Mouse (Mus musculus) CH12.LX (cell line): Measurements from ENCODE around the gene Vsig10. TPM values are rescaled to one million over a fixed set of nuclear protein-coding genes. Genes with fewer than 3 reads are reported as not detected.

Experiments used
- DNase-seq: peaks from one replicate; pipeline ENCODE4 v3.0.0-alpha.2; 2013; ENCODE audit errors: extremely low read depth
- H3K27ac ChIP-seq: 2 replicates; pipeline ENCODE4 v1.5.1; 2012; ENCODE audit warnings: low read depth, mild to moderate bottlenecking, control low read depth, moderate library complexity; ENCODE audit not compliant: insufficient read depth
- H3K27me3 ChIP-seq: replicated peaks from 2 replicates; pipeline ENCODE3; 2012; ENCODE audit warnings: inconsistent platforms
- H3K36me3 ChIP-seq, 2 experiments: replicated peaks in 1 of 2; 2 replicates each; pipeline versions ENCODE3 to v1.6.1; 2012; ENCODE audit warnings: inconsistent platforms in 1 of 2, low read length in 1 of 2, mild to moderate bottlenecking in 1 of 2, mixed read lengths in 1 of 2, moderate library complexity in 1 of 2; ENCODE audit not compliant: control insufficient read depth in 1 of 2, insufficient read depth in 1 of 2
- H3K4me1 ChIP-seq, 2 experiments: 2 replicates each; pipeline ENCODE4 v1.6.1; 2012; ENCODE audit warnings: inconsistent platforms in 1 of 2, moderate library complexity in 1 of 2; ENCODE audit not compliant: insufficient read depth in 2 of 2, control insufficient read depth in 1 of 2
- H3K4me2 ChIP-seq: 2 replicates; pipeline ENCODE4 v1.6.1; 2012; ENCODE audit warnings: low read depth, mild to moderate bottlenecking, control low read depth; ENCODE audit not compliant: poor library complexity, insufficient read depth, severe bottlenecking
- H3K4me3 ChIP-seq, 3 experiments: fragments of 150-350 bp in 1 of 3; sonication (generic) in 1 of 3; replicated peaks in 1 of 3; 2 replicates each; pipeline versions ENCODE3 to v1.5.1; 2011 to 2012; ENCODE audit warnings: low read depth in 2 of 3, low read length in 2 of 3, mild to moderate bottlenecking in 2 of 3, moderate library complexity in 2 of 3, control low read depth in 1 of 3, improper control_type of control experiment in 1 of 3, inconsistent platforms in 1 of 3, mixed read lengths in 1 of 3; ENCODE audit not compliant: poor library complexity in 1 of 3
- H3K79me2 ChIP-seq: replicated peaks from 2 replicates; pipeline ENCODE4 v1.6.1; 2012; ENCODE audit warnings: mild to moderate bottlenecking, moderate library complexity; ENCODE audit not compliant: control insufficient read depth, poor library complexity, insufficient read depth, severe bottlenecking; ENCODE audit errors: extremely low read depth
- H3K9ac ChIP-seq: 2 replicates; pipeline ENCODE4 v1.6.1; 2012; ENCODE audit warnings: low read depth, mild to moderate bottlenecking, control low read depth, moderate library complexity; ENCODE audit not compliant: insufficient read depth
- H3K9me3 ChIP-seq: replicated peaks from 2 replicates; pipeline ENCODE3; 2012; ENCODE audit warnings: low read length, inconsistent platforms, mixed read lengths
- BHLHE40 ChIP-seq: IDR thresholded peaks from 2 replicates; pipeline ENCODE4 v1.6.1; 2011; ENCODE audit warnings: mild to moderate bottlenecking, low read depth, low read length, improper control_type of control experiment
- CTCF ChIP-seq, 2 experiments: IDR thresholded peaks in 1 of 2; conservative IDR thresholded peaks in 1 of 2; 2 replicates each; pipeline ENCODE4 v1.5.1; 2011 to 2012; ENCODE audit warnings: low read depth in 2 of 2, low read length in 2 of 2, improper control_type of control experiment in 1 of 2, inconsistent platforms in 1 of 2, mild to moderate bottlenecking in 1 of 2, moderate library complexity in 1 of 2
- E2F4 ChIP-seq: IDR thresholded peaks from 2 replicates; pipeline ENCODE4 v1.6.1; 2011; ENCODE audit warnings: low read depth, low read length, improper control_type of control experiment; ENCODE audit not compliant: insufficient replicate concordance
- EP300 ChIP-seq: IDR thresholded peaks from 2 replicates; pipeline ENCODE4 v1.6.1; 2011; ENCODE audit warnings: low read length, improper control_type of control experiment
- GABPA ChIP-seq: IDR thresholded peaks from 2 replicates; pipeline ENCODE4 v1.6.1; 2012; ENCODE audit warnings: low read depth, low read length, improper control_type of control experiment, inconsistent platforms; ENCODE audit not compliant: insufficient replicate concordance
- HCFC1 ChIP-seq: IDR thresholded peaks from 2 replicates; pipeline ENCODE4 v1.6.1; 2012; ENCODE audit warnings: low read depth, mild to moderate bottlenecking, inconsistent platforms, low read length, improper control_type of control experiment
- IRF4 ChIP-seq: IDR thresholded peaks from 2 replicates; pipeline ENCODE4 v1.6.1; 2014; ENCODE audit warnings: low read depth, mild to moderate bottlenecking, inconsistent platforms, low read length, improper control_type of control experiment
- MAFK ChIP-seq: IDR thresholded peaks from 2 replicates; pipeline ENCODE4 v1.6.1; 2011; ENCODE audit warnings: low read length, improper control_type of control experiment; ENCODE audit not compliant: insufficient replicate concordance
- MYC ChIP-seq: IDR thresholded peaks from 2 replicates; pipeline ENCODE4 v1.6.1; 2011; ENCODE audit warnings: low read depth, mild to moderate bottlenecking, improper control_type of control experiment, low read length
- NELFE ChIP-seq: IDR thresholded peaks from 2 replicates; pipeline ENCODE4 v1.6.1; 2011; ENCODE audit warnings: low read depth, low read length, improper control_type of control experiment
- RAD21 ChIP-seq: IDR thresholded peaks from 2 replicates; pipeline ENCODE4 v1.6.1; 2011; ENCODE audit warnings: low read depth, mild to moderate bottlenecking, low read length, improper control_type of control experiment, moderate library complexity
- SMC3 ChIP-seq: IDR thresholded peaks from 2 replicates; pipeline ENCODE4 v1.6.1; 2011; ENCODE audit warnings: low read depth, low read length, improper control_type of control experiment
- TCF12 ChIP-seq: IDR thresholded peaks from 2 replicates; pipeline ENCODE4 v1.6.1; 2014; ENCODE audit warnings: low read depth, mild to moderate bottlenecking, inconsistent platforms, low read length, improper control_type of control experiment
- UBTF ChIP-seq: IDR thresholded peaks from 2 replicates; pipeline ENCODE4 v1.6.1; 2012; ENCODE audit warnings: low read depth, mild to moderate bottlenecking, inconsistent platforms, low read length, improper control_type of control experiment, moderate library complexity
- USF1 ChIP-seq: IDR thresholded peaks from 2 replicates; pipeline ENCODE4 v1.6.1; 2014; ENCODE audit warnings: low read depth, mild to moderate bottlenecking, inconsistent platforms, low read length, improper control_type of control experiment
- ZC3H11A ChIP-seq: IDR thresholded peaks from 2 replicates; pipeline ENCODE4 v1.6.1; 2012; ENCODE audit warnings: low read depth, mild to moderate bottlenecking, inconsistent platforms, low read length, improper control_type of control experiment
- ZNF384 ChIP-seq: IDR thresholded peaks from 2 replicates; pipeline ENCODE4 v1.6.1; 2012; ENCODE audit warnings: low read depth, low read length, improper control_type of control experiment, inconsistent platforms
- dilution Hi-C: fragments of 300-500 bp; cut with MboI; formaldehyde crosslinking; loops from 2 replicates; pipeline ENCODE4 v1.14.3; 2020; ENCODE audit warnings: low sequenced_read_pairs; ENCODE audit not compliant: extremely low pct_unique_long_range_greater_than_20kb, extremely low pct_ligation_motif_present
- in situ Hi-C: fragments of 300-500 bp; cut with MboI; formaldehyde crosslinking; loops from 3 replicates; pipeline ENCODE4 v1.14.3; 2019; ENCODE audit warnings: low sequenced_read_pairs, low pct_ligation_motif_present, low pct_unique_long_range_greater_than_20kb, mixed read lengths
- polyA plus RNA-seq: library from polyadenylated mRNA; unstranded; fragments of >175 nt; gene quantifications from 2 replicates; pipeline ENCODE4 v1.2.1, GENCODE M21; 2012; ENCODE audit warnings: low read depth; ENCODE audit not compliant: insufficient read length
- total RNA-seq, 2 experiments: library from RNA; depleted of rRNA; stranded (reverse); fragments of 300-350 nt in 1 of 2; fragments of >200 nt in 1 of 2; gene quantifications; 2 replicates each; pipeline ENCODE4 v1.2.3; 2012 to 2014

Vsig10 gene
- total and polyA plus RNA-seq, 3 experiments, result 2.1 to 4.7 (median 3.9) TPM

DNA sequence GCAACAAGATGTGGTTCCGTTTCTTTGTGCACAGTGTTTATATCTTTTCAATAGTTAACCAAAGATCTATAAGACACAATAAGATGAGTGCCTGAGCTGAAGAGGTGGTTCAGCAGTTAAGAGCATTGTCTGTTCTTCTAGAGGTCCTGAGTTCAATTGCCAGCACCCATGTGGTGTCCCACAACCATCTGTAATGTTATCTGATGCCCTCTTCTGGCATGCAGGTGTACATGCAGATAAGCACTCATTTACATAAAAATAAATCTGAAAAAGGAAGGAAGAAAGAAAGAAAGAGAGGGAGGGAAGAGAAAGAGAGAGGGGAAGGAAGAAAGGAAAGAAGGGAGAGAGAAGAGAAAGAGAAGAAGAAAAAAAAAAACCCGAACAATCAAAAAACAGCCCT is 12.1 kb upstream of the Vsig10 start:
- Histone ChIP-seq H3K9me3 (peaks cover 6% of the 10 kb centered on the region), H3K27me3 (no peaks in the 10 kb centered on the region), H3K9ac (no peak overlapping the region), H3K79me2 (no peaks in the 10 kb centered on the region), H3K4me2 (no peak overlapping the region), H3K4me3 (no peak overlapping the region)
- no peak for DNase-seq
- TF ChIP-seq UBTF (no peak), SMC3 (no peak), E2F4 (no peak), CTCF (conservative IDR thresholded peaks at IDR 0.05 in 1 of 2, IDR thresholded peaks at IDR 0.05 in 1 of 2; ENCODE audit: low read depth in 2 of 2, low read length in 2 of 2) (peak in 1 of 2 experiments; percentile 21; a peak in 1 of 4 replicates), MAFK (no peak), MYC (no peak), GABPA (no peak)
- TF ChIP-seq, all 38 proteins: peak for 1
- in situ Hi-C loops (loop anchor here (5.0 kb wide), 1 partner anchor 185 kb away; no protein-coding TSS in a partner anchor), dilution Hi-C loops (no loop called here)
- Histone ChIP-seq H3K36me3 (no peaks in the 10 kb centered on the region), H3K4me1 (no peaks in the 10 kb centered on the region), H3K27ac (no peak overlapping the region)

DNA sequence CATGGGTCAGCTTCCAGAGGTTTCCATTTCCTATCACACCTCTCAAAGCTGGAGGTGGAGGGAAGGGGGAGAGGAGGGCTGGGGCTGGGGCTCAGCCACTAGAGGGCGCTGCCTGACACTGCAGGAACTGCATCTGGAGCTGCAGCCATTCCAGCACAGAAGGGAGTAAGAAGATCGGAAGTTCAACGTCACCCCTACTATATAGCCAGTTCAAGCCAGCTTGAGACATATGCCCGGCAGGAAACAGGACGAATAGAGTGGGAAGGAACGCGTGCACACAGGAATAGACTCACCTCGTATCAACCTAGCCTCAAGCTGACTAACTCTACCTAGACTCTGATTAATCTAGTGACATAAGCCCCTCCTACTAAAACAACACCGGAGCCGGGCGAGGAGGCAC is 11.2 kb upstream of the Vsig10 start:
- in situ Hi-C loops (loop anchor here (5.0 kb wide), 1 partner anchor 185 kb away; no protein-coding TSS in a partner anchor), dilution Hi-C loops (no loop called here)
- no peaks in the 10 kb centered on the region for H3K36me3 ChIP-seq
- no peaks in the 10 kb centered on the region for H3K79me2 ChIP-seq
- H3K27me3 ChIP-seq, result no peaks in the 10 kb centered on the region
- peaks cover 6% of the 10 kb centered on the region for H3K9me3 ChIP-seq
- no peak overlapping the region for H3K4me2 ChIP-seq
- peak; percentile 59 for DNase-seq
- H3K9ac ChIP-seq, result no peak overlapping the region
- TF ChIP-seq HCFC1 (no peak), ZNF384 (no peak), IRF4 (peak; percentile 23; the same call in 1 of the 2 replicates), ZC3H11A (0 out of 2 replicates have a peak, but pooled peaks have one; percentile 1), TCF12 (0 out of 2 replicates have a peak, but pooled peaks have one; percentile 31), CTCF (conservative IDR thresholded peaks at IDR 0.05 in 1 of 2, IDR thresholded peaks at IDR 0.05 in 1 of 2; ENCODE audit: low read depth in 2 of 2, low read length in 2 of 2) (peak; percentile 61 to 81), EP300 (no peak), RAD21 (peak; percentile 72), BHLHE40 (no peak), USF1 (no peak), SMC3 (peak; percentile 70), NELFE (no peak)
- no peak overlapping the region for H3K4me3 ChIP-seq
- H3K4me1 ChIP-seq, result no peaks in the 10 kb centered on the region
- no peak overlapping the region for H3K27ac ChIP-seq
